Mouse (Mus musculus): ENCODE data around the gene Apex1.

GRCm38 (mm10) chr14:50975001-50975400, 50.2 kb downstream of the Apex1 start:
- TF ChIP-seq POLR2A (IDR thresholded peaks at IDR 0.05; ENCODE audit: extremely low read depth, insufficient read depth, low read length), result no peak
- no peak for TF ChIP-seq CTCF (IDR thresholded peaks at IDR 0.05; ENCODE audit: extremely low read depth, insufficient read depth, low read length)
